ENCODE assay signal across 28 mouse cellular contexts in the genomic region with DNA sequence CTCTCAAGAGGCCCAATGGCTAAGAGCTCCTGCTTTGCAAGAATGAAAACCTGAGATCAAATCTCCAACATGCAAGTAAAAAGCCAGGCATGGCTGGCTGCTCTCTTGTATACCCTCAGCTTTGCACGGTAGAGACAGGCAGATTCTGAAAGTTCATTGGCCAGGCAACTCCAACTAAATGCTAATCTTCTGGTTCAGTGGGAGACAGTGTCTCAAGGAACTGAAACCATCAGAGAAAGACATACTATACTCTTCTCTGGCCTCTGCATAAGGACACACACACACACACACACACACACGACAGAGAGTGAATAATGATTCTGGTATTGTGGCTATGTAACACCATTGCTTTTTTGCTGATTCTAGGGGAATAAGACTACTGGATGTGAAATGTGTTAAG.
A peak's percentile ranks its signal among the peaks of the same experiment; 100 is the strongest.
DNase-seq lines count a peak whose midpoint lies in the region; ATAC-seq and TF ChIP-seq lines count a peak whose summit lies in the region.
"Had no signal": no experiment of that assay in that cellular context is flagged by ENCODE, and none has a peak within 500 bp of the region (broad histone marks: within the 10 kb centered on the region; RNA-seq: fewer than 3 reads in every experiment).

No protein-coding gene starts in this region.

- TF ChIP-seq EP300 in liver, postnatal 0 days (IDR thresholded peaks at IDR 0.05; ENCODE audit: low read depth) = no peak

- no peak for TF ChIP-seq CTCF in liver, postnatal 0 days (IDR thresholded peaks at IDR 0.05; ENCODE audit: low read depth)
- no peak for TF ChIP-seq CTCF in cortical plate, adult 2 months (IDR thresholded peaks at IDR 0.05; ENCODE audit: extremely low read depth, insufficient read depth, low read length)

- no peaks in the 10 kb centered on the region for H3K36me3 ChIP-seq in kidney, embryonic 15.5 days
- H3K36me3 ChIP-seq in liver, postnatal 0 days (replicated peaks; ENCODE audit: insufficient read depth, low read length) = no peaks in the 10 kb centered on the region
- no peaks in the 10 kb centered on the region for H3K36me3 ChIP-seq in splenic B cell, adult 2 months (ENCODE audit: control insufficient read depth, insufficient read depth, low read length, poor library complexity, severe bottlenecking)
- H3K36me3 ChIP-seq: embryonic facial prominence, embryonic 15.5 days; G1E; heart, embryonic 12.5 days; midbrain, embryonic 13.5 days; neural tube, embryonic 13.5 days had no signal

- no peaks in the 10 kb centered on the region for H3K27me3 ChIP-seq in kidney, embryonic 15.5 days
- H3K27me3 ChIP-seq in liver, postnatal 0 days (ENCODE audit: insufficient read depth, low read length) = no peaks in the 10 kb centered on the region
- no peaks in the 10 kb centered on the region for H3K27me3 ChIP-seq in splenic B cell, adult 2 months (ENCODE audit: control insufficient read depth, insufficient read depth, low read length, poor library complexity, severe bottlenecking)
- H3K27me3 ChIP-seq: embryonic facial prominence, embryonic 15.5 days; forebrain, embryonic 13.5 days; heart, embryonic 12.5 days; midbrain, embryonic 13.5 days; neural tube, embryonic 13.5 days had no signal

- 51% methylated on average over 2 of the region's 2 CpGs for WGBS in kidney, embryonic 15.5 days
- 44% methylated on average over 2 of the region's 2 CpGs for WGBS in liver, postnatal 0 days (ENCODE audit: insufficient replicate concordance)

- H3K4me3 ChIP-seq in kidney, embryonic 15.5 days (replicated peaks) = no peak overlapping the region
- H3K4me3 ChIP-seq in liver, postnatal 0 days (ENCODE audit: low read depth, low read length) = no peak overlapping the region
- H3K4me3 ChIP-seq in cortical plate, adult 2 months (ENCODE audit: insufficient read depth, low read length) = no peak overlapping the region
- H3K4me3 ChIP-seq: embryonic facial prominence, embryonic 15.5 days; forebrain, embryonic 13.5 days; heart, adult 2 months; heart, embryonic 12.5 days; midbrain, embryonic 13.5 days; neural tube, embryonic 13.5 days had no signal

- no peak overlapping the region for H3K9ac ChIP-seq in kidney, embryonic 15.5 days
- no peak overlapping the region for H3K9ac ChIP-seq in liver, postnatal 0 days (replicated peaks)
- H3K9ac ChIP-seq: embryonic facial prominence, embryonic 15.5 days; forebrain, embryonic 13.5 days; heart, embryonic 12.5 days; hindbrain, embryonic 14.5 days; midbrain, embryonic 13.5 days; neural tube, embryonic 13.5 days had no signal

- no peak overlapping the region for H3K4me2 ChIP-seq in kidney, embryonic 15.5 days
- no peak overlapping the region for H3K4me2 ChIP-seq in liver, postnatal 0 days (ENCODE audit: low read depth, low read length)
- H3K4me2 ChIP-seq: embryonic facial prominence, embryonic 15.5 days; forebrain, embryonic 13.5 days; heart, embryonic 12.5 days; hindbrain, embryonic 14.5 days; midbrain, embryonic 13.5 days; neural tube, embryonic 13.5 days had no signal

- H3K4me1 ChIP-seq in kidney, embryonic 15.5 days = peaks cover 9% of the 10 kb centered on the region; the same call in 1 of the 2 replicates
- H3K4me1 ChIP-seq in liver, postnatal 0 days (ENCODE audit: insufficient read depth) = peaks cover 35% of the 10 kb centered on the region
- H3K4me1 ChIP-seq in cortical plate, adult 2 months (ENCODE audit: control insufficient read depth, insufficient read depth, low read length) = peaks cover 9% of the 10 kb centered on the region; the same call in 1 of the 2 replicates
- H3K4me1 ChIP-seq: forebrain, embryonic 13.5 days; heart, embryonic 12.5 days; midbrain, embryonic 13.5 days; neural tube, embryonic 13.5 days had no signal

- no peak for TF ChIP-seq POLR2A in cortical plate, adult 2 months (IDR thresholded peaks at IDR 0.05; ENCODE audit: extremely low read depth, insufficient read depth, low read length)

- 0 out of 2 replicates have a peak overlapping the region, but pooled peaks have one; percentile 4 for H3K27ac ChIP-seq in kidney, embryonic 15.5 days
- peak overlapping the region; percentile 49; the same call in 1 of the 2 replicates for H3K27ac ChIP-seq in liver, postnatal 0 days (ENCODE audit: low read depth)
- peak overlapping the region; percentile 94 for H3K27ac ChIP-seq in cortical plate, adult 2 months (ENCODE audit: insufficient read depth, low read length)
- H3K27ac ChIP-seq: embryonic facial prominence, embryonic 15.5 days; forebrain, embryonic 13.5 days; heart, adult 2 months; hindbrain, embryonic 14.5 days; kidney, postnatal 0 days; midbrain, embryonic 13.5 days; neural tube, embryonic 13.5 days had no signal

- no peaks in the 10 kb centered on the region for H3K9me3 ChIP-seq in kidney, embryonic 15.5 days (replicated peaks)
- H3K9me3 ChIP-seq in liver, postnatal 0 days (ENCODE audit: low read length) = peaks cover 5% of the 10 kb centered on the region; the same call in 1 of the 2 replicates
- H3K9me3 ChIP-seq: embryonic facial prominence, embryonic 15.5 days; forebrain, embryonic 13.5 days; midbrain, embryonic 13.5 days had no signal

- ATAC-seq in kidney, embryonic 15.5 days (replicated peaks; ENCODE audit: low FRiP score) = no peak
- no peak for ATAC-seq in liver, postnatal 0 days
- ATAC-seq in cerebellum, adult (ENCODE audit: insufficient number of reproducible peaks, low FRiP score, low TSS enrichment) = no peak
- ATAC-seq: forebrain, embryonic 13.5 days; lung, postnatal 0 days; midbrain, embryonic 13.5 days had no signal

- DNase-seq in kidney, adult 9 months = no peak
- DNase-seq in liver, postnatal 0 days = no peak
- DNase-seq in liver = no peak
- peak; percentile 53 for DNase-seq in splenic B cell, adult 2 months (ENCODE audit: low read depth, low spot score)
- DNase-seq: adrenal gland, postnatal 10 days; cerebellum, adult 11-12 months; cerebellum, postnatal 10 days; gastrocnemius, postnatal 14 days; heart, adult 2 months; kidney, adult 11 months; left cerebral cortex, postnatal 4 days; lung, adult 18-20 months; lung, postnatal 4 days; right cerebral cortex, postnatal 4 days; thymus, adult 18-20 months; thymus, postnatal 36 days had no signal

Comparison
In these comparisons a context has a peak if more than half of its experiments do, and no peak if none do; other contexts are left out.
1. H3K27ac ChIP-seq: peak in every context shown above with its lines; median percentile 94 in cortical plate, adult 2 months; 49 in liver, postnatal 0 days; 4 in kidney, embryonic 15.5 days.